Mouse (Mus musculus) small intestine, adult 2 months (tissue): ENCODE measurements around the gene Akt2.

ENCODE experiments used
- CTCF ChIP-seq: fragments of 200-500 bp; IDR thresholded peaks from 2 replicates; pipeline ENCODE4 v1.5.1; 2012; ENCODE audit warnings: low read depth, mild to moderate bottlenecking, control low read depth, inconsistent platforms, low read length, moderate library complexity, mixed read lengths; ENCODE audit not compliant: insufficient replicate concordance, insufficient read length; ENCODE audit errors: extremely low read depth
- POLR2A ChIP-seq: fragments of 200-500 bp; IDR thresholded peaks from 2 replicates; pipeline ENCODE4 v1.6.1; 2012; ENCODE audit warnings: low read depth, mild to moderate bottlenecking, control low read depth, inconsistent platforms, low read length, moderate library complexity

GRCm38 (mm10) chr7:27587741-27588140 lies 3.6 kb upstream of the Akt2 start:
- TF ChIP-seq CTCF: no peak
- TF ChIP-seq POLR2A: no peak
